Mouse (Mus musculus): ENCODE measurements around the gene Ano2. TPM values are rescaled to one million over a fixed set of nuclear protein-coding genes. Genes with fewer than 3 reads are reported as not detected.

Ano2 gene
- total RNA-seq, 4 experiments from 2014 or later = 12.5 to 19.7 (median 15.1) TPM

DNA sequence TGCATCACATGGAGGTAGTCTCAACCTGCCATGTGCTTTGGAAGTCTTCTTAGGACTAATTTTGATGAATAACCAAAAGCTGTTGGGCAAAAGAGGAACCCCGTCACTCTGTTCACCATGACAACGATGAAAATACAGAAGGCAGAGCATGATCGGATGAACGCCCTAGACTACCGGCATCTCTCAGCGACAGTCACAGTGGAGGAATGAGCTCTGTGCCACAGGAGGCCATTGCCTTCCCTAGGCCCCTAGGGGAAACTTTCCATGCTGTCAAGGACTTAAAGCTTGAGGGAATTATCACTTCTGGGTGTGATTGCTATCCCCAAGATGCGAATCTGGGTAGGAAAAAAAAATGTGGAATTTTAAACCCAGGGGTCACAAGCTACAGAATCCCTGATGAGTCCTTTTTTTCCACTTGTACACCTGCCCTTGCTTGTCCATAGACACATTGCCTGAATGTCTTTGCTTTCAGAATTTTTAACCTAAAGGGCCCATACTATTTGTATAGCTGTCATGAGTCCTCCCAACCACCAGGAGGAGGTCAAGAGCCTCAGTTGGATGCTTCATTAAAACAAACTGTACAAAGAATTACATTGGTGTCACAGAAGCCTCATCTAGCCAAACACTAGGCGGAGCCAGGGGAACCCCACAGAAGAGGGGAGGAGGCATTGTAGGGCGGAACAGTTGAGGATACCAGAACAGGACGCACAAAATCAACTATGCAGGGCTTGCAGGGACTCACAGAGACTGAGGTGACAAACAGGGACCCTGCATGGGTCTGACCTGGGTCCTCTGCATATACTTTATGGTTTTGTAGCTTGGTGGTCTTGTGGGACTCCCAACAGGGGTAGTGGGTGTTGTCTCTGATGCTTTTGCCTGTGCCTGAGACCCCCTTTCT, 53.2 kb downstream of the Ano2 start:
- no peak for DNase-seq (ENCODE audit: low spot score in 2 of 2)

- DNase-seq (ENCODE audit: low spot score in 2 of 2) = no peak
Observed at GRCm38 (mm10) chr6:125747322-125747930, 57.2 kb downstream of the Ano2 start.

DNA sequence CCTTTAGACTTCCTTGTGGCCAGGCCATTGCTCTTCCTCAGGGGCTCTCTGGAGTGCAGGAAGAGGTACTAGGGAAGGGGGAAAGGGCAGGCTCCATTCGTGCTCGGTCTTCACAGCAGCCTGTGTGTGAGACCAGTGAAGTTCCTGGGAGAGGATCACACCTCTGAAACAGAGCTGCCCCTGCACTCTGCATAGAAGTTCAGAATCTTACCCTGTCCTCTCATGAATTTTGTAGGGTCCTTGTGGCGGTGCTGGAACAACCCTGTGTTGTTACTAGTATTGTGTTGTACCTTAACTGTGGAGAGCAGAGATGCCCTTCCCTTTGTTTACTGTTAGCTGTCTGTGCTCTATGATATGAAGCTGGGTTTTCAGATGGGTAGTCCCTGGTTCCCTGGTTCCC, 58.4 kb downstream of the Ano2 start:
- no peak for DNase-seq (ENCODE audit: low spot score in 2 of 2)

- DNase-seq (ENCODE audit: low spot score in 2 of 2) = no peak
Observed at GRCm38 (mm10) chr6:125762851-125763519, 72.8 kb downstream of the Ano2 start.

DNA sequence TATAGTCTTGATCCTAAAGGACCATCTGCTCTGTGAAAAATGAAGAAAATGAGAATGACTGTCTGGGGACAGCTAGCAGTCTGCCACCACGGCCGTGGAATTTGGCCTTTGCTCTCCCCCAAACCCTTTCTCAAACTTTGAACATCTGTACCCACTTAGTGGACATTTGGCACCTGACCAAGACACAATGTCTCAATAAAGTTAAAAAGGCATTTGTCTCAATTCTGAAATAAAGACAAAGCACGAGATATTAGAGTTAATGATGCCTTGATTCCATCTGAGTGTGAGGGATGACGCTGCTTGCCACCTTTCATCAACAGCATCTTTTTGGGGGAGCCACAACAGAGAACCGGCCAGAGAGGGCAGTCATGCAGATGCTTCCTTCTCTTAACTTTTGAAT, 83.0 kb downstream of the Ano2 start:
- no peak for DNase-seq (ENCODE audit: low spot score in 2 of 2)

GRCm38 (mm10) chr6:125776291-125776690, 86.1 kb downstream of the Ano2 start:
- peak in 1 of 2 experiments; percentile 6 for DNase-seq (ENCODE audit: low spot score in 2 of 2)

DNA sequence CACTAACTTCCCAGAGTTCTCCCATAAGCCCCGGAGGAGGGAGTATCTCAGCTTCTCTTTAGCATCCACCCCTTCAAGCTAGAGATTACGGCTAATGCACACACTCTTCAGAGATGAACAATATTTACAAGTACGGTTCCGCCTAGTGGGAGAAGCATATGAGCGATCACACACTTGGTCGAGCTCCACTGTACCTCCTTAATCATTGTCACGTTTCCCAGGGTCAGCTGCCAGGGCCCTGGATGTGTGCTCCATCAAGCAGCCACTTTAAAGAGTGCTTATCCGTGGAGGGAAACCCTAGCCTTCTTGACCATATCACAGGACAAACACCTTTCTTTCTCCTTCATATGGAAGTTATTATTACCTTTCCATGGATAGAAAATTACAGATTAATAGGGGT, 112.7 kb downstream of the Ano2 start:
- DNase-seq (ENCODE audit: low spot score in 2 of 2) = no peak

DNA sequence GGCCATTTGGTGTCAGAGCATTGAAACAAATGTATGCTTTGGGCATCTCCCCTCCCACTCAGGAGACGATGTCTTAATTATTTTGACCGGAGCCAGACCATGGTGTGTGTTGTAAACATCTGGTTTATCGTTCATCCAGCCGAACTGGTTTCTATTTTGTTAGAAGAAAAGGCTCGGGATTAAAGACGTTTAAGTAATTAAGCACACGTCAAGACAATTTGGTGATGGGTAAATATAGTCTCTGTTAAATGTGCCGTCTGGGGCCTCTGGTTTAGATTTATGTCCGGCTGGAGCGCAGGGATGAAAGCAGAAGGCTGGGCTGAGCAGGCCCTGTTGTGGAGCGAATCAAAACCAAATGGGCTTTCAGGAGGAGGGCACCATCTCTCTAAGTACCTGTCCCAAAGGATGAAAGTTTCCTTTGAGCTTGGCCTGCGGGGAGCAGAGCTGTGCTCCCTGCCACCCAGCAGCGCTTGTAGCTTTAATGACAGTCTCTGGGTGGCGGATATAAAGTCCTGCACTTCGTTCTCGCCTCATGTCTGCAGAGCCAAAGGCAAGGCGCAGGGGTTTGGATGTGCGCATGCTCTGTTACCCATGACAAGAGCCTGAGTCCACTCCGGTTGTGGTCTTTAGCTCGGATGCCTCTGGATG, 113.3 kb downstream of the Ano2 start:
- no peak for DNase-seq (ENCODE audit: low spot score in 2 of 2)

DNA sequence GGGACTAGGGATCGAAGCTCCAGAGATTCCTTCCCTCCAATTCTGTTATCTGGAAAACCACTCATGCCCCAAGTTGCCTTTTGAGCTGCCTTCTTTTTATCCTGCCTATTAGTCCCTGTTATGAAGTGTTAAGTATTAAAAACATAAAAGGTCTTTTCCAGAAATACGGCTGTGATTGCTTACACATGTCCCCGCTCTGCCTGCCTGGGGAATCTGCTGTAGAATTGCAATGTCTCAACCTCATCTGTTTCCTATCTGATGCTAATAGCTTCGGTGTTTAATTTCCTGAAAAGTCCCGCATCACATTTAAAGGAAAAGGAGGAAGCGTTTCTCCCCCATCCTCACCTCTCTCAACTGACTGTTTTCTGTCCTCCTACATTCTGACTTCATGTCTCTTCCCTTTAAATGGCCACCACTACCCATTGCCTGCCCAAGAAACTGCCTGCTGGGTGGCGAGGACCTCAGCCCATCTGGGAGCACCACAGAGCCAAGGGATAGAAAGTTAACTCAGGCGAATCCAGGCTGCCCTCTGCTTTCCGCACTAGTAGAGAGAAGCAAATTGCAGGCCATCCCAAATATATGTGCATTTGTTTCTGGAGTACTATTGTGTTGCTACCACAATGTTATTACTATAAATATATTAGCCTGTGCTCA, 118.9 kb downstream of the Ano2 start:
- DNase-seq (ENCODE audit: low spot score in 2 of 2) = no peak

GRCm38 (mm10) chr6:125811395-125811794, 121.2 kb downstream of the Ano2 start:
- DNase-seq (ENCODE audit: low spot score in 2 of 2) = no peak

- no peak for DNase-seq (ENCODE audit: low spot score in 2 of 2)
Observed at GRCm38 (mm10) chr6:125838121-125838520, 147.9 kb downstream of the Ano2 start.

DNA sequence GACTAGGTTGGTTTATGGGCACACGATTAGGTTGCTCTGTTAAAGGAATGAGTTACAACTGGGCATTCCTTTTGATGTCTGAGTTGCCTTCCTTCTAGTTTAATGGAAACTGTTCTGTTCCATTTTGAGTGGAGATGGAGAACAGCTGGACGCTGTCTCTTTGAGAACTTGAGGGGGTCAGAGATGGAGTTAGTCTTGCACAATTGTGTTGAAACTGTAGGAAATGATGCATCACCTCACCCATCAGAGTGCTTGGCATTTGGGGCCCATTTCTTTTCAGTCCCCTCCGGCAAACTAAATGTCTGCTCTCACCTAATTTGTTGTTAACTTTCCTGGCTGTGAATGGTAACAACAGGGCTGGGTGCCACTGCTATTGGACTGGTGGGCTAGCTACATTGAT, 151.1 kb downstream of the Ano2 start:
- no peak for DNase-seq (ENCODE audit: low spot score in 2 of 2)

DNA sequence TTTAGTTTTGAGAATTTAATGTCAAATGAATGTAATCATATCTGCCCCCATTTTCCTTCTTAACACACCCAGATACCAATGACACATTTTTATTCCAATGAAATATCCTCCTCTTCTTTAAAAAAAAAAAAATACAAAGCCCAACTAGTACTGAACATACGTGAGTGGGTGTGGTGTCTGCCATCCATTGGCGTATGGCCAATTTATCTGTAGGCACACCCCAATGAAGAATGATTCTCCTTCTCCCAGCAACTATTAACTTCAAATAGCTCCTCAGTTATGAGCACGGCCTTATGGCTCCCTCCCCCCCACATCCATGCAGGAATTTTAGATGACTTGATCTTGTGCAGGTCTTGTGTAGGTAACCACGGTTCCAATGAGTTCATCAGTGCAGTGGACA, 161.0 kb downstream of the Ano2 start:
- peak in 1 of 2 experiments; percentile 6 for DNase-seq (ENCODE audit: low spot score in 2 of 2)

- no peak for DNase-seq (ENCODE audit: low spot score in 2 of 2)
Observed at GRCm38 (mm10) chr6:125858294-125858693, 168.1 kb downstream of the Ano2 start.

DNA sequence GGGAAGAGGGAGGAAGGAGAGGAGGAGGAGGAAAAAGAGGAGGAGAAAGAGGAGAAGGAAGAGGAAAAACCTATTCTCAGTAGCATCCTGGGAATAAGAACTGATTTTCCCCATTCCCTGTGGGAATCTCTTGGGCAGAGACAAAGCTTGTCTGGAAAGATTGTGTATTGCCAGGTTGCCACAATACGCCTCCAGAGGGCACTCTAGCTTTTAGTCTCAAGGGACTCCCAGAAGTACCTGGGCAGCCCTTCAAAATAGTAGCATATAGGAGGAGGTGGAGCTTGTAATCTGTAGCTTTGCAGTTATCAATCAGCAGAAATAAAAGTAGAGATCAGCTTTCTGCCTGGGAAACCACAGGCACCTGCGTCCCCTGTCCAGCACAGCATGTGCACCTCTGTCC, 178.3 kb downstream of the Ano2 start:
- DNase-seq (ENCODE audit: low spot score in 2 of 2) = peak in 1 of 2 experiments; percentile 7

DNA sequence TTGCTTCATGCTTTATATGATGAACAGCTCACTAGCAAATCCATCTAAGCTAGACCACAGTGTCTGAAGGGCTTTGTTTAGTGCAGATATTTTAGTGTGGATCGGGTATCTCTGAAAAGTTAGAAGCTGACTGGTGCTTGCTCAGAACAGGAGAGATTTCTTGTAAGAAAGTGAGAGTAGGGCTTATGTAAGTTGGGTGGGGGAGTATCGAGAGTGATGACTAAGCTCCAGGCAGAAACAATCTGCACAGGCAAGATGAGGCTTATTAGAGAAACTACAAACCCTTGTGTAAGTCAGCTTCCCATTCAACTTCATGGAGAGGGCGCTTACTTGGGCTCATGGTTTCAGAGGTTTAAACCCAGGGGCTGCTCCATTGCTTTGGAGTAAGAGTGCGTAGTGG, 181.3 kb downstream of the Ano2 start:
- DNase-seq (ENCODE audit: low spot score in 2 of 2) = peak in 1 of 2 experiments; percentile 41

DNA sequence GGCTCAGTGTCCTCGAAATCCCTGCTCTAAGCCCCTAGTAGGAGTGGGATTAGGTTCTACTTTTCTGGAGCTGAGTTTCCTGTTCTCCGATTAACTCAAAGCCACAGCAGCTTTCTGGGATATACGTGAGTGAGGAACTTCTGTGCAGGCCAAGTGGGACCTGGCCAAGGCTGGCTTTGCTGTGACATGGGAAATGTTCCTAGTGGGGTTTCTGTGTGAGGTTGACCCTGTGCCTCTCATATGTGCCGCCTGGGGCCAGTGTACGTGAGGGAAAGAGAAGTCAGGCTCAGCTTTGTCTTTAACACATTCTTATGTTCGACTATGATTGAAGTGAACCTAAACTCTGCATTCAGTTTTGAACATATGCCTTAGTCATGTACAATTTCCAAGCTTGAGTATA, 184.5 kb downstream of the Ano2 start:
- no peak for DNase-seq (ENCODE audit: low spot score in 2 of 2)

- no peak for DNase-seq (ENCODE audit: low spot score in 2 of 2)
Observed at GRCm38 (mm10) chr6:125876884-125877283, 186.7 kb downstream of the Ano2 start.

GRCm38 (mm10) chr6:125878671-125879070, 188.5 kb downstream of the Ano2 start:
- no peak for DNase-seq (ENCODE audit: low spot score in 2 of 2)

DNA sequence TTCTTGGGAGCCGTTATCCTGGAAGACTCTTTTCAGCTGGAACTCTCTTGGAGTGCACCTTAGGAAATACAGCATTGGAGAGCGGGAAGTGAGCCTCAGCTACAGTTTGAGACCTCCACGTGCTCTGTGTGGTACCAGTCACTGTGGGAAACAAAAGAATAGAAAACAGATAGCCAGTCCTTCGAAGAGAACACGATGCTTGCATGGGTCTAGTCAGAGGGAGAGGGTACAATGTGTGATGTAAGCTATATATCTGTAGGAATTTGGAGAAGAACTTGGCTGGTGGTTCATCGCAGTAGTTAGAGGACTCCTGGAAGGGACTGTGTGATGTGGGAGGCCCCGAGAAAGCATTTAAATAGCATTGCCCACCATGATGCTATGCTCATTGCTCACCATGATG, 189.1 kb downstream of the Ano2 start:
- DNase-seq (ENCODE audit: low spot score in 2 of 2) = no peak

DNA sequence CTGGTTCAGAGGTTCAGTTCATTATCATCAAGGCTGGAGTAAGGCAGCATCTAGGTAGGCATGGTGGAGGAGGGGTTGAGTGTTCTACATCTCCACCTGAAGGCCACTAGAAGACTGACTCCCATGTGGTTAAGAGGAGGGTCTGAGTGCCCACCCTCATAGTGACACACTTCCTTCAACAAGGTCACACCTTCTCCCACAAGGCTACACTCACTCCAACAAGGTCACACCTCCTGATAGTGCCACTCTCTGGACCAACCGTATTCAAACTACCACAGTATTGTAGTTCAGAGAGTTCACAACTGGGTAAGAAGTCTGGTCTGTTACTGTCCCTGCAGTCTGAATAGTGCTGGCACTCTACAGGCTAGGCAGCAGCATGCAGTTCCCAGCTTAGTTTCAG, 198.4 kb downstream of the Ano2 start:
- no peak for DNase-seq (ENCODE audit: low spot score in 2 of 2)
